Mouse (Mus musculus): Measurements from ENCODE around the gene Pip5k1b. TPM values are rescaled to one million over a fixed set of nuclear protein-coding genes. Genes with fewer than 3 reads are reported as not detected.

Pip5k1b gene
- polyA plus RNA-seq, 1 experiment, result 0.24 TPM

DNA sequence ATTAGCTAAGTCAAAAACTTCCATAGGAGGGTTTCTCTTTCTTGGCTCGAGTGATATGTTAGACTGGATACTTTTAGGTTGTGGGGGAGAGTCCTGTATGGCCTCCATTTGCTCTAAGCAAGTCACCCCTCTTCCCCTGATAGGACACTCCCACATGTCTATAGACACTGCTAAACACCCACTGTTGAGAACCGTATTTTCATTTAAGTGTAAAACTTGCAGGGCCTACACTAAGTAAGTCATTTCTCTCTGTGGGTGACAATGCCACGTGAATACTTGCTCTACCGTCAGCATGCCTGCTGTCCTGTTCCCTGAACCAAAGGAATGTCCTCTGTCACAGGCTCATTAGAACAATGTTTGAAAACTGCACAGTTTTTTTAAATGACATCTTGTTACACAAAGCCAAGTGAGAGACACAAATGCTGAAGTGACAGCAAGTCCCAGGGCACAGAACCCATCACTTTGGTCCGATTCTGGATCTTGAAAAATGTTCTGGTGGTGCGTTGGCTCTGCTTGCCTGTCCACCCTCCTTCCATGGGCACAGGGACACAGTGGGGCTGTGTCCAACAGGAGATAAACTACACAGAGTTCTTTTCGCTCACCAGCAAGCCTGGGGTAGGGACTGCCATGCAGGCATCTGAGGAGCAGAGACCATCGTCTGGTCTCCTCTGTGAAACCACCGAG is 138.6 kb downstream of the Pip5k1b start:
- H3K27me3 ChIP-seq (ENCODE audit: control insufficient read depth, insufficient read depth, insufficient read length), result no peaks in the 10 kb centered on the region
- no peaks in the 10 kb centered on the region for H3K36me3 ChIP-seq (ENCODE audit: control insufficient read depth, insufficient read depth)
- no peak overlapping the region for H3ac ChIP-seq (ENCODE audit: control insufficient read depth, insufficient read length)
- TF ChIP-seq MYOD1 (IDR thresholded peaks at IDR 0.05; ENCODE audit: control insufficient read depth in 1 of 3, insufficient read length in 2 of 3, low read depth in 2 of 3), result no peak
- TF ChIP-seq CEBPB (IDR thresholded peaks at IDR 0.05; ENCODE audit: insufficient read depth, poor library complexity, severe bottlenecking), result no peak
- TF ChIP-seq POLR2A (IDR thresholded peaks at IDR 0.05; ENCODE audit: insufficient read length, low read depth), result no peak
- no peak for TF ChIP-seq USF1 (IDR thresholded peaks at IDR 0.05; ENCODE audit: low read depth)
- TF ChIP-seq TCF3 (IDR thresholded peaks at IDR 0.05; ENCODE audit: insufficient read length, low read depth), result no peak
- no peak for TF ChIP-seq REST (IDR thresholded peaks at IDR 0.05; ENCODE audit: insufficient read depth, insufficient read length)
- TF ChIP-seq TCF12 (IDR thresholded peaks at IDR 0.05; ENCODE audit: insufficient read depth, poor library complexity, severe bottlenecking), result no peak
- TF ChIP-seq SRF (IDR thresholded peaks at IDR 0.05; ENCODE audit: control insufficient read depth, insufficient read length, low read depth), result no peak
- TF ChIP-seq MAX (IDR thresholded peaks at IDR 0.05; ENCODE audit: low read depth), result no peak
- no peak for TF ChIP-seq POLR2AphosphoS2 (IDR thresholded peaks at IDR 0.05; ENCODE audit: insufficient read length, low read depth)
- TF ChIP-seq MYOG (IDR thresholded peaks at IDR 0.05; ENCODE audit: control insufficient read depth in 1 of 3, insufficient read depth in 1 of 3, insufficient read length in 2 of 3, low read depth in 2 of 3), result no peak
- no peak for TF ChIP-seq E2F4 (IDR thresholded peaks at IDR 0.05; ENCODE audit: insufficient read depth)
- no peaks in the 10 kb centered on the region for H3K79me2 ChIP-seq (ENCODE audit: control insufficient read depth, insufficient read depth)
- no peak overlapping the region for H3K4me2 ChIP-seq (ENCODE audit: low read depth)
- H3K4me3 ChIP-seq, result no peak overlapping the region

DNA sequence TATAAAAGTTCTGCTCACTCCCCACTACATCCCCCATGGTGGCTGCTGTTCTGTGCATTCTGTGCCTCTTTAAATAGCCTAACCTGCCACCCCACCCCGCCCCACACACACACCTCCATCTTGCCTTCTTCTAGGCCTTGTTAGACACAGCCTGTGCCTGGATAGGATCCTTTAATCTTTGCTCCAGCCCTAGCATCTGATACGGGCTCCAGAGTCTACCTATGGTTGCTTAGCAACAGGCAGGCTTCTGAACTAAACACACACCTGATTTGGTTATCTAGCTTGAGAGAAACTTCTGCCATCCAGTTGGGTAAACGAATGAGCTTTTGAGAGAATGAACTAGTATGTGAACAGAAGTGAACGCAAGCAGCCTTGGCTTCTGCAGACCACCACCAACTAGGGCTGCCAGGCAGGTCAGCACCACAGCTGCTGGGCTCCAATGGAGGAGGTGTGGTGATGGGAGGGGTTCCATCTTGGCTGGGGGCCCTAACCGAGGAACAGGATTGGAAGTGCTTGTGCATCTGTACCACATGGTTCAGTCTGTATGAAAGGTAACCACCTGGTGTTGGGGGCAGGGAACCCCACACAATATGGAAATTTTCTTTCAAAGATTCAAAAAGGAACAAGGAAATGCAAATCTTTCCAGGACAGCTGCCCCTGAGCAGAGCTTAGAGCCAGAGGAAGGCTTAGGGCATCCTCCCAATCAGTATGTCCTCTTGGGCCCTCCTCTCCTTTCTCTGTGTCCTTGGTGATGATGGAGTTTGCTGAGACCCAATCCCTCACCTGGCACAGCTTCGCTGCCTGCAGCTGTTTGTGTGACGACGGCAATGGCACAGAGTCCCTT is 139.7 kb downstream of the Pip5k1b start:
- H3K27me3 ChIP-seq (ENCODE audit: control insufficient read depth, insufficient read depth, insufficient read length), result no peaks in the 10 kb centered on the region
- TF ChIP-seq MAX (IDR thresholded peaks at IDR 0.05; ENCODE audit: low read depth) (no peak), USF1 (IDR thresholded peaks at IDR 0.05; ENCODE audit: low read depth) (no peak), MYOD1 (IDR thresholded peaks at IDR 0.05; ENCODE audit: control insufficient read depth in 1 of 3, insufficient read length in 2 of 3, low read depth in 2 of 3) (no peak), POLR2A (IDR thresholded peaks at IDR 0.05; ENCODE audit: insufficient read length, low read depth) (no peak), TCF3 (IDR thresholded peaks at IDR 0.05; ENCODE audit: insufficient read length, low read depth) (no peak), SRF (IDR thresholded peaks at IDR 0.05; ENCODE audit: control insufficient read depth, insufficient read length, low read depth) (no peak), REST (IDR thresholded peaks at IDR 0.05; ENCODE audit: insufficient read depth, insufficient read length) (no peak), E2F4 (IDR thresholded peaks at IDR 0.05; ENCODE audit: insufficient read depth) (no peak)
- H3K36me3 ChIP-seq (ENCODE audit: control insufficient read depth, insufficient read depth), result no peaks in the 10 kb centered on the region
- H3K4me2 ChIP-seq (ENCODE audit: low read depth), result no peak overlapping the region
- no peak overlapping the region for H3ac ChIP-seq (ENCODE audit: control insufficient read depth, insufficient read length)
- no peaks in the 10 kb centered on the region for H3K79me2 ChIP-seq (ENCODE audit: control insufficient read depth, insufficient read depth)
- H3K4me3 ChIP-seq, result no peak overlapping the region

DNA sequence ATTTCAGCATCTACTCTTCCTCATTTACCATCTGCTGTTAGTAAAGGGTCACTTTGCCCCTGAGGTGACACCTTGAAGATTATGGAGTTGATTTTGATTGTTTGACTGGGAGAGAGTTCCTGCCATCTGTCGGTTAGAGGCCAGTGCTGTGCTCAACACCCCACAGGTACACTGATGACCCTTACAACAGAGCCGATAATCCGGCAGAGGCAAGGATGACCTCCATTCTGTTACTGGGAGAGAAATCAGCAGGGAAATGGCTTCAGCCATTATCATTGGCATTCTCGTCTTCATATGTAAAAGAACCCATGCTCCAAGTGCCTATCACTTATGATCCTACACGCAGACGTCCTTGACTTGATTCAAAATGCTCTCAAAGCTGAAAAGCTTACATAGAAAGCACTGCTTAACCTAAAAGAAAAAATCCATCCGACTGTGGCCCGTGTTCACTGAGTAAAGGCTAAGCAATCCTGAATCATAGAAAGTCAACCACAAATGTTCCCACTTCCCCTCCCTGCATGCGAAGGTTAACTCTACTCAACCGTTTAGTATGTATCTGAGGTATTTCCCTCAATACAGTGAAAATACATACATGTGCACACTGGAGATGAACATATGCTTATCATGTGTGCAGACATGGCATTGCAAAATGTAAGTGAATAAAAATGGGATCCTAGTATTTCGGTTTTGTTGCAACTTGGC is 146.7 kb downstream of the Pip5k1b start:
- Histone ChIP-seq H3ac (ENCODE audit: control insufficient read depth, insufficient read length) (no peak overlapping the region), H3K27me3 (ENCODE audit: control insufficient read depth, insufficient read depth, insufficient read length) (no peaks in the 10 kb centered on the region), H3K79me2 (ENCODE audit: control insufficient read depth, insufficient read depth) (no peaks in the 10 kb centered on the region), H3K36me3 (ENCODE audit: control insufficient read depth, insufficient read depth) (no peaks in the 10 kb centered on the region), H3K4me3 (no peak overlapping the region), H3K4me2 (ENCODE audit: low read depth) (no peak overlapping the region)
- TF ChIP-seq POLR2AphosphoS2 (IDR thresholded peaks at IDR 0.05; ENCODE audit: insufficient read length, low read depth) (no peak), MYOG (IDR thresholded peaks at IDR 0.05; ENCODE audit: control insufficient read depth in 1 of 3, insufficient read depth in 1 of 3, insufficient read length in 2 of 3, low read depth in 2 of 3) (no peak), POLR2A (IDR thresholded peaks at IDR 0.05; ENCODE audit: insufficient read length, low read depth) (no peak), TCF12 (IDR thresholded peaks at IDR 0.05; ENCODE audit: insufficient read depth, poor library complexity, severe bottlenecking) (no peak), REST (IDR thresholded peaks at IDR 0.05; ENCODE audit: insufficient read depth, insufficient read length) (no peak), TCF3 (IDR thresholded peaks at IDR 0.05; ENCODE audit: insufficient read length, low read depth) (no peak), CEBPB (IDR thresholded peaks at IDR 0.05; ENCODE audit: insufficient read depth, poor library complexity, severe bottlenecking) (no peak), E2F4 (IDR thresholded peaks at IDR 0.05; ENCODE audit: insufficient read depth) (no peak)

DNA sequence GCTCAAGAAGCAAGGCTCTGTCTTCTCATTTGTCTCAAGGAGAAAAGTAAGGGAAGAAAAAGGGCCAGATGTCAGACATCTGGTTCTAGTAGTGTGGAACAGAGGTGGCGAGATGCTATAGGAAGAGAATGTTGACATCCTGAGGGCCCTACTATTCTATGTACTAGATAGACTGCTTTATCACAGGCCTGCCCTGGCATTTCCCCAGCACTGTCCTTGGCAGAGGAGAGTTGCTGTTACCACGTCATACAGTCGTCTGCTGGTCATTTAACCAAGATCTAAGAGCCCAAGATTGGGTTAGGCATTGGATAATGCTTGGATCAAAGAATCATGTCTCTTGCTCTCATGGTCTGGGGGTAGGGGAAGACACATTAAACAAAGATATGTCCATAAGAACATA is 151.0 kb downstream of the Pip5k1b start:
- no peaks in the 10 kb centered on the region for H3K36me3 ChIP-seq (ENCODE audit: control insufficient read depth, insufficient read depth)
- no peaks in the 10 kb centered on the region for H3K79me2 ChIP-seq (ENCODE audit: control insufficient read depth, insufficient read depth)
- no peak overlapping the region for H3K4me2 ChIP-seq (ENCODE audit: low read depth)
- no peak for TF ChIP-seq MYOG (IDR thresholded peaks at IDR 0.05; ENCODE audit: control insufficient read depth in 1 of 3, insufficient read depth in 1 of 3, insufficient read length in 2 of 3, low read depth in 2 of 3)
- no peak for TF ChIP-seq E2F4 (IDR thresholded peaks at IDR 0.05; ENCODE audit: insufficient read depth)
- TF ChIP-seq MYOD1 (IDR thresholded peaks at IDR 0.05; ENCODE audit: control insufficient read depth in 1 of 3, insufficient read length in 2 of 3, low read depth in 2 of 3), result no peak
- TF ChIP-seq POLR2AphosphoS2 (IDR thresholded peaks at IDR 0.05; ENCODE audit: insufficient read length, low read depth), result no peak
- no peak for TF ChIP-seq TCF12 (IDR thresholded peaks at IDR 0.05; ENCODE audit: insufficient read depth, poor library complexity, severe bottlenecking)
- no peak for TF ChIP-seq POLR2A (IDR thresholded peaks at IDR 0.05; ENCODE audit: insufficient read length, low read depth)
- TF ChIP-seq CEBPB (IDR thresholded peaks at IDR 0.05; ENCODE audit: insufficient read depth, poor library complexity, severe bottlenecking), result no peak
- no peaks in the 10 kb centered on the region for H3K27me3 ChIP-seq (ENCODE audit: control insufficient read depth, insufficient read depth, insufficient read length)
- no peak overlapping the region for H3ac ChIP-seq (ENCODE audit: control insufficient read depth, insufficient read length)
- no peak overlapping the region for H3K4me3 ChIP-seq

All from myocyte (in vitro differentiated cells).